Mouse (Mus musculus) spleen, adult 2 months (tissue): ENCODE measurements around the gene Scg2. TPM values are rescaled to one million over a fixed set of nuclear protein-coding genes. Genes with fewer than 3 reads are reported as not detected.

Source experiments
- DNase-seq, 2 experiments: peaks; one replicate each; pipeline versions ENCODE4 v3.0.0 to v3.0.0-alpha.2; 2012 to 2021; ENCODE audit warnings: low spot score in 2 of 2, low read depth in 1 of 2
- H3K27ac ChIP-seq: fragments of 200-500 bp; 2 replicates; pipeline ENCODE4 v1.5.1; 2012; ENCODE audit warnings: low read length, inconsistent platforms; ENCODE audit not compliant: insufficient read depth
- H3K27me3 ChIP-seq: fragments of 200-500 bp; 2 replicates; pipeline ENCODE4 v1.6.1; 2012; ENCODE audit warnings: mild to moderate bottlenecking, moderate library complexity, low read length, inconsistent platforms; ENCODE audit not compliant: control insufficient read depth, insufficient read depth
- H3K36me3 ChIP-seq: fragments of 200-500 bp; 2 replicates; pipeline ENCODE4 v1.6.1; 2012; ENCODE audit warnings: mild to moderate bottlenecking, low read length, inconsistent platforms; ENCODE audit not compliant: control insufficient read depth, insufficient read depth
- H3K4me1 ChIP-seq: fragments of 200-500 bp; 2 replicates; pipeline ENCODE4 v1.6.1; 2011; ENCODE audit warnings: inconsistent platforms; ENCODE audit not compliant: control insufficient read depth, insufficient read depth, insufficient read length
- H3K4me3 ChIP-seq: fragments of 200-500 bp; 2 replicates; pipeline ENCODE4 v1.5.1; 2011; ENCODE audit warnings: mild to moderate bottlenecking, inconsistent platforms; ENCODE audit not compliant: insufficient read depth, insufficient read length; ENCODE audit errors: extremely low read depth
- CTCF ChIP-seq: fragments of 200-500 bp; IDR thresholded peaks from 2 replicates; pipeline ENCODE4 v1.5.1; 2011; ENCODE audit warnings: mild to moderate bottlenecking, inconsistent platforms; ENCODE audit not compliant: insufficient read depth, insufficient read length, insufficient replicate concordance; ENCODE audit errors: extremely low read depth
- POLR2A ChIP-seq: fragments of 200-500 bp; IDR thresholded peaks from 2 replicates; pipeline ENCODE4 v1.6.1; 2011; ENCODE audit warnings: low read depth, low read length, inconsistent platforms
- WGBS: fragments of 180-500 bp; shearing (Covaris S2); methylation state at CpG from one replicate; pipeline ENCODE4 v1.1.7; 2018; 5-methylcytosine and 5-hydroxymethylcytosine counted together
- polyA plus RNA-seq: library from polyadenylated mRNA; depleted of rRNA; stranded (reverse); fragments of >200 nt; gene quantifications from 2 replicates; pipeline ENCODE4 v1.2.3, GENCODE M21; 2012; rRNA removed

Scg2 gene
- not detected in 2 replicates for polyA plus RNA-seq

DNA sequence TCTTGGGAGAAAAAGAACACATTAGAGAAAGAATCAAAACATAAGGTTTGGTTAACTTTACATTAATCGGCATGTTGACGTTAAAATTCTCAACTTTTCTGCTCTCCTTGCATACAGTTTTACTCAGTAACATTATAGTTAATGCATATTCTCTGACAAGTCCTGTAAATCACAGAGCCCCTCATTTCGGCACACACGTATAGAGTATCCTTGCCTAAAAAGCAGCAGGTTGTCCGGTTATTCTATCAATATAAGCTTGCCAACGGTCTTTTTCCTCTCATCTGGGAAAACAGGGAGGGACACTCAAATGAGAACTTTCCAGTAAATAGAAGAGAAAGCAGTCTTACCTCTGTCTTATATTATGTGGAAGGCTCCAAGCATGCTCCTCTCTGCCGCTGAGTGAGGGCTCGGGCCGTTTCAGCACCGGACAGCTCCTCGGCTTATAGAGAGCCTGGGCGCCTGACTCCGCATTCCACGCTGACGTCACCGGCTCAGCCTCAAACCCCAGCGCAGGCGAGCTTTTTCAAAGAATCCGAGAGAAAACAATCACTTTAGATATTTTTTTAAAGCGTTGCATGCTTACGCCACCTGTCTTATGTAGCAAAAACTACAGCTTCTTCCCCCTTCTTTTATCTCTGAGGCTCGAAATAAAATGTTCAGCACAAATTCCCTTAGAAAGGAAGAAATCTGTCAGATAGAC lies at the start of gene Scg2:
Gene Scg2 (minus strand): TSS at position 512 of the 700 bp plus-strand sequence.
- TF ChIP-seq CTCF (no peak), POLR2A (no peak)
- no peaks in the 10 kb centered on the region for H3K27me3 ChIP-seq
- H3K4me1 ChIP-seq, result no peaks in the 10 kb centered on the region
- no peaks in the 10 kb centered on the region for H3K36me3 ChIP-seq
- no peak for DNase-seq
- no peak within 1 kb of the TSS for H3K27ac ChIP-seq
- no peak within 1 kb of the TSS for H3K4me3 ChIP-seq
- 19% methylated on average over 22 of the region's 22 CpGs for WGBS

DNA sequence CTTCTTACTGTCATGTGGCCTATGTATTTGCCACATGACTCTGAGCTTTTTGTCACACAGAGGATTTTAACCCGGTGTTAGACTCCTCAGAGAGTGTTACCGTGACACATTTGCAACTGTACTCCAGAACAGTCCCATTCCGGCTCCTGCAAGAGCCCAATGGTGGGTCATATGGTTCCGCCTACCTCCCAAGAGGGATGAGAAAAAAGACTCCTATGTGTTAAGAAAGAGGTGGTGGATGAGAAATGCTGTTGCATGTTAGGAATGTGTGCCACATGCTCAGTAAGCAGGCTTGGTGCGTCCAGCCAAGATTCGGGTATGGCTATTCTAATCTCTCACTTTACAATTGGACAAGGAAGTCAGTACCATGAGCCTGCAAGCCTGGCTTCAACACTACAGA lies 45.6 kb upstream of the Scg2 start:
- no peak overlapping the region for H3K4me3 ChIP-seq
- no peaks in the 10 kb centered on the region for H3K27me3 ChIP-seq
- no peaks in the 10 kb centered on the region for H3K36me3 ChIP-seq
- H3K4me1 ChIP-seq, result no peaks in the 10 kb centered on the region
- H3K27ac ChIP-seq, result no peak overlapping the region
- DNase-seq, result no peak
- TF ChIP-seq CTCF (no peak), POLR2A (no peak)
- WGBS, result 89% methylated on average over 6 of the region's 6 CpGs

DNA sequence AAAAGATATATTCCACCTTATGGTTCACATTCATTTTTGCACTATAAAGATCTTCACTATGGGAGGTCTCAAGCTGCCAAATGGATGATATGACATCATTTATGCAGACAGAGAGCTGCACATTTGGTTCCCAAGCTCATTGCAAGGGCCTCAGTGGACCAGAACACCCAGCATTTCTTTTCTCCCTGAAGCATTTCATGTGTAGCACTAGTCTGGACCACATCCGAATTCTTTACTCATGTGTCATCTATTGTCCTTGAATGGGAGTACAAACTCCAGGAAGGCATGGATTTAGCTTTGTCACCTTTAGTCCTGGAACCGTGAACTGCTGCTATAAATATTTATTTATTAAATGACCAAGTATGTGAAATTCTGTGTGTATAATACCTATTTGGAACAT lies 30.9 kb upstream of the Scg2 start:
- Histone ChIP-seq H3K27ac (no peak overlapping the region), H3K27me3 (no peaks in the 10 kb centered on the region), H3K4me3 (no peak overlapping the region), H3K4me1 (no peaks in the 10 kb centered on the region), H3K36me3 (no peaks in the 10 kb centered on the region)
- DNase-seq, result no peak
- no peak for TF ChIP-seq CTCF
- no peak for TF ChIP-seq POLR2A
- 77% methylated on average over 2 of the region's 2 CpGs for WGBS

DNA sequence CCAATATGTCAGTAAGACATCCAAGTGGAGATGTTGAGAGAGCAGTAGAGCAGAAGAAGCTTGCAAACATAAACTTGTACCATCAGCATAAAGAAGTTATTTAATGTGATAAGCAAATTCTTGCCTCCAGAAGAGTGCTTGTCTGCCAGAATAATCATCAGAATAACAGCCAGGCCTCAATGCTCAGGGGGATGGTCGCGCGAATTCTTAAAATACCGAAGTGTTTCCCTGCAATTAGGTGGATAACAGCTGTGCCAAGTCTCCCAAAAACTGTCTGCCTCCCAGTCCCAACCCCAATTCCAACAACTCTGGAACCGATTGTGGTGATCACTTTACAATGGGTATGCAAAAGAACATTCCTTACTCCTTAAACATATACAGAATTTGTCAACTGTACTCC lies 30.0 kb upstream of the Scg2 start:
- Histone ChIP-seq H3K27me3 (no peaks in the 10 kb centered on the region), H3K4me1 (no peaks in the 10 kb centered on the region), H3K27ac (no peak overlapping the region), H3K4me3 (no peak overlapping the region), H3K36me3 (no peaks in the 10 kb centered on the region)
- no peak for DNase-seq
- no peak for TF ChIP-seq CTCF
- no peak for TF ChIP-seq POLR2A
- 82% methylated on average over 5 of the region's 5 CpGs for WGBS

DNA sequence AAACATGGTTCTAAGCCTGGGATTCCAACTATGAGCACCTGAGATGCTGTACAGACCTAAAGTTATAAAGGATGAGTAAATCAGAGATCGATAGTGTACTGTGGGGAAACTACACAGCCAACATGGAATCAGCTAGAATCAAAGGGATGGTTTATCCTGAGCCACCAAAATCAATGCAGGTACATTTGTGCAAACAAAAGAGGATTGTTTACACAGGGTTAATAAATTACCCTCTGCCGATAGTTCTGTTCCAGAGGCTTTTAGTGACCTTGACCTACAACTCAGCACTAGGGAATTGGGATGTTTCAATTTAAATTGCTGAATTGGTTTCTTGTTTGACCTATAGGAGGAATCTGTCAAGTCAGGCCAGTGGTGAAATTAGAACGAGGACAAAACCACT lies 26.7 kb upstream of the Scg2 start:
- Histone ChIP-seq H3K36me3 (no peaks in the 10 kb centered on the region), H3K27ac (no peak overlapping the region), H3K4me1 (no peaks in the 10 kb centered on the region), H3K27me3 (no peaks in the 10 kb centered on the region), H3K4me3 (no peak overlapping the region)
- no peak for DNase-seq
- WGBS, result 80% methylated on average over 3 of the region's 3 CpGs
- TF ChIP-seq POLR2A (no peak), CTCF (no peak)

DNA sequence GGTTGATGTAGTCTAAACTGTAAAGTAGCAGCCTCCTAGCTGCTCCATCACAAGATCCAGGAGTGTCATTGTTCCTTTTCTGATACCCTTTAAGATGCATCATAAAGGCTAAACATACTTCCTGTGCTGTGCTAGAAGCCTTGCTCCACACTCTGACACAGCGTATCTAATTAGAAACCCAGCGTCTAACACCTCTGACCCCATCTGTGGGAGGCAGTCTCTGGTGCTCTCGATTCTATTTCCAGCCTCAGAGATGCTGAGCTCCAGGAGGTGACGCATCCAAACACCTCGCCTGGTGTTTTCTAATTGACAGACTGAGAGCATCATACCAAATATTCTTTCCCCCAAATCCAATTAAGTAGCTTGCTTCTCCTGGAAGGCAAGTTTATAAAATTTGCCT lies 18.6 kb upstream of the Scg2 start:
- no peaks in the 10 kb centered on the region for H3K27me3 ChIP-seq
- DNase-seq, result no peak
- no peak overlapping the region for H3K4me3 ChIP-seq
- H3K4me1 ChIP-seq, result no peaks in the 10 kb centered on the region
- 64% methylated on average over 5 of the region's 5 CpGs for WGBS
- no peak overlapping the region for H3K27ac ChIP-seq
- no peaks in the 10 kb centered on the region for H3K36me3 ChIP-seq
- TF ChIP-seq POLR2A, result no peak
- TF ChIP-seq CTCF, result no peak

DNA sequence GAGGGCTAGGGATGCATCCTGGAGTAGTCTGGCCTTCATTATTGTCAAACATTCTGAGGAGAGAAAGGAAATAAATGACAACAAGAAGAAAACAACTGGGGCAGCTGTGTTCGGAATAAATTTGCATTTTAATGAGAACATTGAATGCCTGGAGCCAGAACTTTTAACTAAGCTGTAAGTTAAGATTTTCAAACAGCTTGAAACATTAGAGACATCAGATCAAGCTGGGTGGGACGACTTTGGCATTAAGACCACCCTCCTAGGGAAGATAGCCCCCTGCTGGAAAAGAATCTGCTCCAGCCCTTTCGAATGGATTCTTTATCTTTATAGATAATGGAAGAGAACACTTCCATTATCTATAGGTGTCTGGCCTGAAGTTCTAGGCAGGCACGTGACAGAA lies 14.2 kb upstream of the Scg2 start:
- Histone ChIP-seq H3K4me3 (no peak overlapping the region), H3K36me3 (no peaks in the 10 kb centered on the region), H3K27ac (no peak overlapping the region), H3K4me1 (no peaks in the 10 kb centered on the region), H3K27me3 (no peaks in the 10 kb centered on the region)
- DNase-seq, result no peak
- WGBS, result 50% methylated on average over 4 of the region's 4 CpGs
- TF ChIP-seq CTCF, result no peak
- TF ChIP-seq POLR2A, result no peak
